Mouse (Mus musculus): ENCODE measurements around the gene Asap3. TPM values are rescaled to one million over a fixed set of nuclear protein-coding genes. Genes with fewer than 3 reads are reported as not detected.

The Asap3 gene
- polyA plus RNA-seq, 1 experiment from 2014 or later, result 2.8 TPM

GRCm38 (mm10) chr4:136193571-136193970, 12.6 kb upstream of the Asap3 start:
- no peak overlapping the region for H3K27ac ChIP-seq (ENCODE audit: low read length)
- peaks cover 4% of the 10 kb centered on the region; the same call in 1 of the 2 replicates for H3K36me3 ChIP-seq (ENCODE audit: control insufficient read depth, insufficient read depth)
- no peaks in the 10 kb centered on the region for H3K9me3 ChIP-seq (replicated peaks; ENCODE audit: control insufficient read depth, low read length)
- peaks cover 7% of the 10 kb centered on the region; the same call in 1 of the 2 replicates for H3K4me1 ChIP-seq (ENCODE audit: control insufficient read depth, insufficient read depth, low read length)
- H3K4me2 ChIP-seq (ENCODE audit: low read depth, low read length), result no peak overlapping the region
- ATAC-seq (replicated peaks; ENCODE audit: extremely low read depth, insufficient read depth, low FRiP score), result no peak
- H3K9ac ChIP-seq (ENCODE audit: low read length), result no peak overlapping the region
- H3K27me3 ChIP-seq (ENCODE audit: control insufficient read depth, insufficient read depth, low read length), result no peaks in the 10 kb centered on the region
- 68% methylated on average over 3 of the region's 3 CpGs for WGBS
- H3K4me3 ChIP-seq (ENCODE audit: low read length), result no peak overlapping the region

GRCm38 (mm10) chr4:136195029-136195428, 11.1 kb upstream of the Asap3 start:
- ATAC-seq (replicated peaks; ENCODE audit: extremely low read depth, insufficient read depth, low FRiP score), result no peak
- H3K4me1 ChIP-seq (ENCODE audit: control insufficient read depth, insufficient read depth, low read length), result peaks cover 7% of the 10 kb centered on the region; the same call in 1 of the 2 replicates
- no peak overlapping the region for H3K4me2 ChIP-seq (ENCODE audit: low read depth, low read length)
- no peaks in the 10 kb centered on the region for H3K9me3 ChIP-seq (replicated peaks; ENCODE audit: control insufficient read depth, low read length)
- H3K4me3 ChIP-seq (ENCODE audit: low read length), result no peak overlapping the region
- no peak overlapping the region for H3K9ac ChIP-seq (ENCODE audit: low read length)
- 24% methylated on average over 7 of the region's 7 CpGs for WGBS
- no peak overlapping the region for H3K27ac ChIP-seq (ENCODE audit: low read length)
- H3K27me3 ChIP-seq (ENCODE audit: control insufficient read depth, insufficient read depth, low read length), result no peaks in the 10 kb centered on the region
- peaks cover 4% of the 10 kb centered on the region; the same call in 1 of the 2 replicates for H3K36me3 ChIP-seq (ENCODE audit: control insufficient read depth, insufficient read depth)

GRCm38 (mm10) chr4:136195629-136196028, 10.5 kb upstream of the Asap3 start:
- H3K4me1 ChIP-seq (ENCODE audit: control insufficient read depth, insufficient read depth, low read length), result peaks cover 7% of the 10 kb centered on the region; the same call in 1 of the 2 replicates
- no peak overlapping the region for H3K4me3 ChIP-seq (ENCODE audit: low read length)
- no peak overlapping the region for H3K9ac ChIP-seq (ENCODE audit: low read length)
- no peaks in the 10 kb centered on the region for H3K9me3 ChIP-seq (replicated peaks; ENCODE audit: control insufficient read depth, low read length)
- no peak for ATAC-seq (replicated peaks; ENCODE audit: extremely low read depth, insufficient read depth, low FRiP score)
- H3K36me3 ChIP-seq (ENCODE audit: control insufficient read depth, insufficient read depth), result peaks cover 4% of the 10 kb centered on the region; the same call in 1 of the 2 replicates
- no peak overlapping the region for H3K27ac ChIP-seq (ENCODE audit: low read length)
- no peak overlapping the region for H3K4me2 ChIP-seq (ENCODE audit: low read depth, low read length)
- H3K27me3 ChIP-seq (ENCODE audit: control insufficient read depth, insufficient read depth, low read length), result no peaks in the 10 kb centered on the region
- 65% methylated on average over 9 of the region's 9 CpGs for WGBS

GRCm38 (mm10) chr4:136196201-136196600, 10.0 kb upstream of the Asap3 start:
- Histone ChIP-seq H3K27ac (ENCODE audit: low read length) (no peak overlapping the region), H3K4me1 (ENCODE audit: control insufficient read depth, insufficient read depth, low read length) (peaks cover 7% of the 10 kb centered on the region; the same call in 1 of the 2 replicates), H3K36me3 (ENCODE audit: control insufficient read depth, insufficient read depth) (peaks cover 4% of the 10 kb centered on the region; the same call in 1 of the 2 replicates), H3K27me3 (ENCODE audit: control insufficient read depth, insufficient read depth, low read length) (peaks cover 3% of the 10 kb centered on the region; the same call in 1 of the 2 replicates), H3K4me2 (ENCODE audit: low read depth, low read length) (no peak overlapping the region), H3K4me3 (ENCODE audit: low read length) (no peak overlapping the region), H3K9ac (ENCODE audit: low read length) (no peak overlapping the region), H3K9me3 (replicated peaks; ENCODE audit: control insufficient read depth, low read length) (no peaks in the 10 kb centered on the region)
- ATAC-seq (replicated peaks; ENCODE audit: extremely low read depth, insufficient read depth, low FRiP score), result no peak
- 87% methylated on average over 10 of the region's 10 CpGs for WGBS

- Histone ChIP-seq H3K4me2 (ENCODE audit: low read depth, low read length) (no peak overlapping the region), H3K4me3 (ENCODE audit: low read length) (no peak overlapping the region), H3K4me1 (ENCODE audit: control insufficient read depth, insufficient read depth, low read length) (peaks cover 5% of the 10 kb centered on the region; the same call in 1 of the 2 replicates), H3K9me3 (replicated peaks; ENCODE audit: control insufficient read depth, low read length) (no peaks in the 10 kb centered on the region), H3K9ac (ENCODE audit: low read length) (no peak overlapping the region), H3K27ac (ENCODE audit: low read length) (no peak overlapping the region), H3K27me3 (ENCODE audit: control insufficient read depth, insufficient read depth, low read length) (peaks cover 7% of the 10 kb centered on the region; the same call in 1 of the 2 replicates), H3K36me3 (ENCODE audit: control insufficient read depth, insufficient read depth) (no peaks in the 10 kb centered on the region)
- WGBS, result 76% methylated on average over 7 of the region's 7 CpGs
- ATAC-seq (replicated peaks; ENCODE audit: extremely low read depth, insufficient read depth, low FRiP score), result no peak
These were observed 7.3 kb upstream of the Asap3 start for GRCm38 (mm10) chr4:136198846-136199245.

GRCm38 (mm10) chr4:136199562-136200292, 6.4 kb upstream of the Asap3 start:
- no peak for ATAC-seq (replicated peaks; ENCODE audit: extremely low read depth, insufficient read depth, low FRiP score)
- Histone ChIP-seq H3K4me1 (ENCODE audit: control insufficient read depth, insufficient read depth, low read length) (peaks cover 2% of the 10 kb centered on the region; the same call in 1 of the 2 replicates), H3K36me3 (ENCODE audit: control insufficient read depth, insufficient read depth) (no peaks in the 10 kb centered on the region), H3K9me3 (replicated peaks; ENCODE audit: control insufficient read depth, low read length) (no peaks in the 10 kb centered on the region), H3K27me3 (ENCODE audit: control insufficient read depth, insufficient read depth, low read length) (peaks cover 7% of the 10 kb centered on the region; the same call in 1 of the 2 replicates), H3K4me3 (ENCODE audit: low read length) (no peak overlapping the region), H3K4me2 (ENCODE audit: low read depth, low read length) (no peak overlapping the region), H3K27ac (ENCODE audit: low read length) (no peak overlapping the region), H3K9ac (ENCODE audit: low read length) (no peak overlapping the region)
- WGBS, result 25% methylated on average over 9 of the region's 9 CpGs

- WGBS, result 7% methylated on average over 9 of the region's 9 CpGs
- Histone ChIP-seq H3K9ac (ENCODE audit: low read length) (no peak overlapping the region), H3K9me3 (replicated peaks; ENCODE audit: control insufficient read depth, low read length) (no peaks in the 10 kb centered on the region), H3K4me3 (ENCODE audit: low read length) (no peak overlapping the region), H3K27ac (ENCODE audit: low read length) (no peak overlapping the region), H3K27me3 (ENCODE audit: control insufficient read depth, insufficient read depth, low read length) (peaks cover 7% of the 10 kb centered on the region; the same call in 1 of the 2 replicates), H3K4me1 (ENCODE audit: control insufficient read depth, insufficient read depth, low read length) (peaks cover 12% of the 10 kb centered on the region), H3K4me2 (ENCODE audit: low read depth, low read length) (no peak overlapping the region), H3K36me3 (ENCODE audit: control insufficient read depth, insufficient read depth) (no peaks in the 10 kb centered on the region)
- ATAC-seq (replicated peaks; ENCODE audit: extremely low read depth, insufficient read depth, low FRiP score), result no peak
These were observed 3.7 kb upstream of the Asap3 start for GRCm38 (mm10) chr4:136202509-136202908.

- Histone ChIP-seq H3K27ac (ENCODE audit: low read length) (no peak overlapping the region), H3K9ac (ENCODE audit: low read length) (no peak overlapping the region), H3K36me3 (ENCODE audit: control insufficient read depth, insufficient read depth) (no peaks in the 10 kb centered on the region), H3K4me2 (ENCODE audit: low read depth, low read length) (no peak overlapping the region), H3K4me3 (ENCODE audit: low read length) (no peak overlapping the region), H3K9me3 (replicated peaks; ENCODE audit: control insufficient read depth, low read length) (no peaks in the 10 kb centered on the region), H3K27me3 (ENCODE audit: control insufficient read depth, insufficient read depth, low read length) (peaks cover 7% of the 10 kb centered on the region; the same call in 1 of the 2 replicates), H3K4me1 (ENCODE audit: control insufficient read depth, insufficient read depth, low read length) (peaks cover 13% of the 10 kb centered on the region)
- 72% methylated on average over 2 of the region's 2 CpGs for WGBS
- no peak for ATAC-seq (replicated peaks; ENCODE audit: extremely low read depth, insufficient read depth, low FRiP score)
These were observed 1.4 kb upstream of the Asap3 start for GRCm38 (mm10) chr4:136204775-136205174.

GRCm38 (mm10) chr4:136206943-136207342, 778 bp downstream of the Asap3 start:
- ATAC-seq (replicated peaks; ENCODE audit: extremely low read depth, insufficient read depth, low FRiP score), result no peak
- WGBS, result 7% methylated on average over 6 of the region's 6 CpGs
- no peaks in the 10 kb centered on the region for H3K36me3 ChIP-seq (ENCODE audit: control insufficient read depth, insufficient read depth)
- H3K4me1 ChIP-seq (ENCODE audit: control insufficient read depth, insufficient read depth, low read length), result peaks cover 13% of the 10 kb centered on the region
- peak overlapping the region; percentile 75 for H3K4me3 ChIP-seq (ENCODE audit: low read length)
- H3K4me2 ChIP-seq (ENCODE audit: low read depth, low read length), result peak overlapping the region; percentile 99
- no peak overlapping the region for H3K27ac ChIP-seq (ENCODE audit: low read length)
- H3K27me3 ChIP-seq (ENCODE audit: control insufficient read depth, insufficient read depth, low read length), result no peaks in the 10 kb centered on the region
- H3K9ac ChIP-seq (ENCODE audit: low read length), result peak overlapping the region; percentile 85
- no peaks in the 10 kb centered on the region for H3K9me3 ChIP-seq (replicated peaks; ENCODE audit: control insufficient read depth, low read length)

Data from heart, embryonic 16.5 days (tissue).